Mouse (Mus musculus) macrophage (primary cell): ENCODE measurements around the gene Ptgis. TPM values are rescaled to one million over a fixed set of nuclear protein-coding genes. Genes with fewer than 3 reads are reported as not detected.

Experiments used
- H3K27ac ChIP-seq: fragments of 350-480 bp; formaldehyde crosslinking; 2 replicates; pipeline ENCODE4 v1.9.0; 2021
- H3K36me3 ChIP-seq: fragments of 350-480 bp; formaldehyde crosslinking; 2 replicates; pipeline ENCODE4 v1.9.0; 2021; ENCODE audit errors: inconsistent target
- H3K4me3 ChIP-seq: fragments of 350-480 bp; formaldehyde crosslinking; 2 replicates; pipeline ENCODE4 v1.9.0; 2021; ENCODE audit errors: inconsistent target
- H3K79me2 ChIP-seq: fragments of 350-480 bp; formaldehyde crosslinking; 2 replicates; pipeline ENCODE4 v1.9.0; 2021; ENCODE audit errors: inconsistent target
- WGBS: methylation state at CpG from one replicate; pipeline ENCODE4 v1.1.7; 2026; ENCODE audit warnings: inconsistent platforms; ENCODE audit not compliant: missing documents; 5-methylcytosine and 5-hydroxymethylcytosine counted together
- polyA plus RNA-seq: library from polyadenylated mRNA; stranded (reverse); fragments of 250-400 nt; gene quantifications from 3 replicates; pipeline ENCODE4 v1.2.4, GENCODE M21; 2018; ENCODE audit warnings: inconsistent platforms

Ptgis gene
- polyA plus RNA-seq, 1 experiment from 2014 or later = not detected

DNA sequence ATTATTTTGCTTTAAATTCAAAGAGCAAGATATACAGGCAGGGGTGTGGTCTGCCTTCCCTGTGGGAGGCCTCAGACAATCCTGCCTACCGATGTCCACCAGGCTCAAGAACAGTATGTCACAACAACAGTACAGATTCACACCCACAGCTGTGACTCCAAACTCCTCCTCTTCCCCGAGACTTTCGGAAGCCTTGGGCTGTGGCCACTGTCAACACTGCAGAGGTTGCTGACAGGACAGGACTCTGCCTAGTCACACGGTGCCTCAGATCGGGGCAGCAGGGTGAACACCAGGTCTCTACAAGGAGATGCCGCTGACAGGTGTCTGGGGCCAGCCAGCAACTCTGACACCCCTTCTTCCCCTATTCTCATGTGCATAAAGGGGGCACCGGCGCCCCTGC, 92.7 kb downstream of the Ptgis start:
- no peaks in the 10 kb centered on the region for H3K79me2 ChIP-seq
- H3K36me3 ChIP-seq = no peaks in the 10 kb centered on the region
- no peak overlapping the region for H3K4me3 ChIP-seq
- WGBS = 76% methylated on average over 6 of the region's 8 CpGs
- no peak overlapping the region for H3K27ac ChIP-seq

DNA sequence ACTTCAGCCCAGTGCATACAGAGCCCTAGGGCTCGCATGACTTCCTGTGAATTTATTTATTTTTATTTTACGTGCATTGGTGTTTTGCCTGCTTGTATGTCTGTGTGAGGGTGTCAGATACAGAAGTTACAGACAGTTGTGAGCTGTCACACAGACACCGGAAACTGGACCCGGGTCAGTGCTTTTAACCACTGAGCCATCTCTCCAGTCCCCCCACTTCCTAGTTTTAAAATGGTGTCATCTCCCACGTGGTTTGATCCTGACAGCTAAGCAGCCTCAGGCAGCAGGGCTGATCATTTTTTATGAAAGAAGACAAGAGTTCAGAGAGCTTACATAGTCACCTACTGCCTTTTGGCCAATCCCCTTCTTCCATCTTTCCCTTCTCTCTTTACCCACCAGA, 94.5 kb downstream of the Ptgis start:
- H3K36me3 ChIP-seq = no peaks in the 10 kb centered on the region
- no peak overlapping the region for H3K4me3 ChIP-seq
- H3K27ac ChIP-seq = no peak overlapping the region
- 55% methylated on average over 5 of the region's 5 CpGs for WGBS
- H3K79me2 ChIP-seq = no peaks in the 10 kb centered on the region

DNA sequence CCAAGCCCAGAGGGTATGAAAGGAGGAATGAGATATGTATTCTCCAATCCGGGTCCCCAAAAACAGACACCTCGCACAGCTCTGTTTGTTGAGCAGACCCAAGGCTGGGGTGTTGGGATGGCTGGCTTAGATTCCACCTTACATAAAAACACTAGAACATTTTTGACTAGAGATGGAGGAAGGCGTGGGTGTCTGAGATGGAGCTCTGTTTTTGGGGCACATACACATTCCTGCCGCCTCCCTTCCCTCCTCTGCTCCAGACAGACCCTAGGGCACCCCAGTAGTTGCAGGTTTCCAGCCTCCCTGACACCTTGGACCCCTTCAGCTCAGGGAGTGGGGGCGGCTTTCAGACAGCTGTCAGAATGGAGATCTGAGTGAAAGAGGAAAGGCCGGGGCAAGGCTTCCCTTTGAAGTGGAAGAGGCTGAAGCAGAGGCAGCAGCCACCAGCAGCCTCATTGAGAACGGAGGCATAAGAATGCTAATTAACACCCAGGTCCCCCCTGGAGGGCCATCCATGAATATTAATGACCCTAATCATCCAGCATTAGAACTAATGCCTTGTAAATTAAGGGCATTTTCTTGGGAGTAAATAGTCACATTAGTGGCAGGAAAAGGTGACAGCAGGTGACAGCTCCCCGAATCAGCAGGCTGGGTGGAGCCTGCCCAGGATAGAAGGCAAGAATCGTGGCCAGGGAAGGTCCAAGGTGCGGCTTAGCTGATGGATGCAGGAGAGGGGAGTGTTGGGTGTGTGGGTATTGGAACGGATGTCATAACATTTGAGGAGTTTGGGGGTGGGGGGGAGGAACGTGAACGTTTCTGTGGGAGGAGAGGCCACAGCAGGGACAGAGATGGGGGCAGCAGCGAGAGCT, 95.7 kb downstream of the Ptgis start:
- H3K36me3 ChIP-seq = no peaks in the 10 kb centered on the region
- no peak overlapping the region for H3K4me3 ChIP-seq
- WGBS = 38% methylated on average over 14 of the region's 14 CpGs
- no peak overlapping the region for H3K27ac ChIP-seq
- H3K79me2 ChIP-seq = no peaks in the 10 kb centered on the region

DNA sequence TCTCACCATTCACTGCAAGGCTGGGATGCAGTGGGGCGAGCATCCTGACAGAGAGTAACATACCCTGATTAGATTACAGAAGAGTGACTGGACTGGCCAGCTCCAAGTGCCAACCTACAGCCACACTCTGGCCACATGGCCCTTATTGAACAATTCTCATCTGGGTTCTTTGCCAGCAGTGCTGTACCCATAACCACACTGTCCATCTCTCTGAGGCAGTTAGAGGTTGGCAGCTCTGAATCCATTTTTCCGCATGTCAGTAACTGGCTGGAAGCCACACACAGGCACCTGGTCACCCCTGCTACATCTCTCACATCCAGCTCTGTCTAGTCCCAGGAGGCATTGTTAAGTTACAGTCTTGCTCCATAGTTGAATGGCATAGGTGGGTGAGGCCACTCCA, 96.5 kb downstream of the Ptgis start:
- no peaks in the 10 kb centered on the region for H3K79me2 ChIP-seq
- no peak overlapping the region for H3K4me3 ChIP-seq
- H3K27ac ChIP-seq = no peak overlapping the region
- no peaks in the 10 kb centered on the region for H3K36me3 ChIP-seq
- WGBS = 100% methylated on average over 2 of the region's 2 CpGs

DNA sequence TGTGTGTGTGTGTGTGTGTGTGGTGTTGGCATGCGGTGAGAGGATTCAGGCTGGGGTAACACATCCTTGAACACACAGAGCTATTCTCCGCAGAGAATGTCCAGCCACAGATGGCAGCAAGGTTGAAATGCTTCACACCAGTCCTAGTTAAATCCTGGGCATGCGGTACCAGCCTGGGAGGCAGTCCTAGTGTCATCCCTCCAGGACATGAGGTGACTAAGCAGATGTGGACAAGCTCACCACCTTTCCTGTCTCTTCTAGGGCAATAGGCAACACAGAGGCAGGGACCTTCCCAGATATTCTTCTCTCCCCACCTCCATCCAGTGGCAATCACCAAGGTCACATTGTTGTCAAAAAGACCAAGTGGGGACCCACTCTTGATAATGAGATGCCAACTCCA, 98.1 kb downstream of the Ptgis start:
- Histone ChIP-seq H3K79me2 (no peaks in the 10 kb centered on the region), H3K27ac (no peak overlapping the region), H3K4me3 (no peak overlapping the region), H3K36me3 (no peaks in the 10 kb centered on the region)
- 86% methylated on average over 3 of the region's 3 CpGs for WGBS

DNA sequence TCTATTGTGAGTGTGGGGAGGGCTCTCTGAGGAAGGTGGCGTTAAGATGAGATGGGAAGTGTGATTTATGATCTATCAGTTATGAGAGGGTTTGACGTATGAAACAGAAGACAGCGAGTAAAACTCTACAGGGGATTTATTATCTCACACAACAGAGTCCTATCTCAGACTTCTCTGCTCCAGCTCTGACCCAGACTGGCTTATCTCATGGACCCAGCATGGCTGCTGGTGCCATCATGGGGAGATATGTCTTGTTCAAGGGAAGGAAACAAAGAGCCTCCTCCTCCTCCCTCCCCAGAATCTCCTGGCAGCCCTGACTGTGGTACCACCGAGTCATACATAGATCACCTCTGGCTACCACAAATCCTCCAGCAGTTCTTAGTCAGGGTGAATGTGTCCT, 98.6 kb downstream of the Ptgis start:
- Histone ChIP-seq H3K79me2 (no peaks in the 10 kb centered on the region), H3K27ac (no peak overlapping the region), H3K36me3 (no peaks in the 10 kb centered on the region)

More for the DNA sequence above, 98.6 kb downstream of the Ptgis start:
- 77% methylated on average over 3 of the region's 4 CpGs for WGBS
- no peak overlapping the region for H3K4me3 ChIP-seq

Other genes with a start within 250 kb of the Ptgis start
- gene Stau1, start 244.3 kb downstream of the Ptgis start, polyA plus RNA-seq = 33.2 to 69.7 TPM (median 44.1 TPM) in 3 replicates
- 15.6 to 38.1 TPM (median 33.2 TPM) in 3 replicates for gene Ddx27, start 225.4 kb downstream of the Ptgis start, polyA plus RNA-seq
- gene Znfx1, start 177.6 kb downstream of the Ptgis start, polyA plus RNA-seq = 128 to 243 TPM (median 153 TPM) in 3 replicates
- 0.07 to 0.30 TPM in 2 of 3 replicates, not detected in the other for gene Kcnb1, start 50.4 kb downstream of the Ptgis start, polyA plus RNA-seq
- 64.6 to 115 TPM (median 81.1 TPM) in 3 replicates for gene B4galt5, start 108.6 kb upstream of the Ptgis start, polyA plus RNA-seq
- 16.4 to 30.0 TPM (median 19.1 TPM) in 3 replicates for gene Slc9a8, start 181.1 kb upstream of the Ptgis start, polyA plus RNA-seq